14 mouse cellular contexts compared by ENCODE assay signal in genomic region chr5:101163624-101164213, GRCm38 (mm10).
DNase-seq lines count a peak whose midpoint lies in the region; ATAC-seq lines count a peak whose summit lies in the region.
"Had no signal": no experiment of that assay in that cellular context is flagged by ENCODE, and none has a peak within 500 bp of the region (broad histone marks: within the 10 kb centered on the region; RNA-seq: fewer than 3 reads in every experiment).

No protein-coding gene starts in this region.

- no peak for ATAC-seq in heart, embryonic 14.5 days (ENCODE audit: insufficient number of reproducible peaks, insufficient read depth, low FRiP score, low read depth)
- ATAC-seq in heart, embryonic 11.5 days (replicated peaks; ENCODE audit: insufficient number of reproducible peaks, low FRiP score, low TSS enrichment) = no peak
- ATAC-seq in forebrain, embryonic 13.5 days = no peak
- ATAC-seq: liver, embryonic 12.5 days had no signal

- H3K27ac ChIP-seq in heart, embryonic 14.5 days (replicated peaks in 1 of 2; ENCODE audit: control insufficient read depth in 1 of 2, insufficient read depth in 1 of 2, low read depth in 2 of 2, low read length in 2 of 2) = no peak overlapping the region
- no peak overlapping the region for H3K27ac ChIP-seq in heart, embryonic 11.5 days (ENCODE audit: low read depth, low read length)
- no peak overlapping the region for H3K27ac ChIP-seq in forebrain, embryonic 13.5 days
- H3K27ac ChIP-seq: embryonic facial prominence, embryonic 15.5 days; hindbrain, embryonic 10.5 days; liver, embryonic 12.5 days had no signal

- peak overlapping the region; percentile 24 for H3K4me2 ChIP-seq in heart, embryonic 14.5 days (ENCODE audit: low read length)
- no peak overlapping the region for H3K4me2 ChIP-seq in heart, embryonic 11.5 days
- no peak overlapping the region for H3K4me2 ChIP-seq in forebrain, embryonic 13.5 days
- H3K4me2 ChIP-seq: embryonic facial prominence, embryonic 15.5 days; liver, embryonic 12.5 days had no signal

- no peaks in the 10 kb centered on the region for H3K9me3 ChIP-seq in heart, embryonic 14.5 days (ENCODE audit: control insufficient read depth, low read length)
- H3K9me3 ChIP-seq in heart, embryonic 11.5 days (replicated peaks; ENCODE audit: control insufficient read depth, low read length) = no peaks in the 10 kb centered on the region
- H3K9me3 ChIP-seq in forebrain, embryonic 13.5 days (replicated peaks) = no peaks in the 10 kb centered on the region
- H3K9me3 ChIP-seq: embryonic facial prominence, embryonic 15.5 days; hindbrain, embryonic 10.5 days; liver, embryonic 12.5 days had no signal

- no peaks in the 10 kb centered on the region for H3K36me3 ChIP-seq in heart, embryonic 14.5 days (ENCODE audit: control insufficient read depth, insufficient read depth, low read length)
- H3K36me3 ChIP-seq in heart, embryonic 11.5 days (ENCODE audit: control insufficient read depth, insufficient read depth, low read length) = no peaks in the 10 kb centered on the region
- no peaks in the 10 kb centered on the region for H3K36me3 ChIP-seq in forebrain, embryonic 13.5 days (ENCODE audit: poor library complexity, severe bottlenecking)
- H3K36me3 ChIP-seq: embryonic facial prominence, embryonic 15.5 days; hindbrain, embryonic 10.5 days; liver, embryonic 12.5 days had no signal

- no peak overlapping the region for H3K9ac ChIP-seq in heart, embryonic 14.5 days (ENCODE audit: low read length)
- no peak overlapping the region for H3K9ac ChIP-seq in heart, embryonic 11.5 days (ENCODE audit: low read depth, low read length)
- H3K9ac ChIP-seq in forebrain, embryonic 13.5 days = no peak overlapping the region
- H3K9ac ChIP-seq: embryonic facial prominence, embryonic 15.5 days; liver, embryonic 12.5 days had no signal

- H3K27me3 ChIP-seq in heart, embryonic 14.5 days (ENCODE audit: control insufficient read depth, insufficient read depth, low read length) = no peaks in the 10 kb centered on the region
- H3K27me3 ChIP-seq in heart, embryonic 11.5 days (ENCODE audit: control insufficient read depth, insufficient read depth, low read length) = no peaks in the 10 kb centered on the region
- no peaks in the 10 kb centered on the region for H3K27me3 ChIP-seq in forebrain, embryonic 13.5 days
- H3K27me3 ChIP-seq: embryonic facial prominence, embryonic 15.5 days; liver, embryonic 12.5 days had no signal

- 36% methylated on average over 8 of the region's 8 CpGs for WGBS in heart, embryonic 14.5 days
- 46% methylated on average over 8 of the region's 8 CpGs for WGBS in heart, embryonic 11.5 days (ENCODE audit: insufficient replicate concordance)
- WGBS in forebrain, embryonic 13.5 days = 44% methylated on average over 8 of the region's 8 CpGs

- peaks cover 2 to 5% of the 10 kb centered on the region in 2 experiments; a peak in 3 of 4 replicates for H3K4me1 ChIP-seq in heart, embryonic 14.5 days (ENCODE audit: control insufficient read depth in 2 of 2, insufficient read depth in 2 of 2, low read length in 2 of 2)
- peaks cover 3% of the 10 kb centered on the region; the same call in 1 of the 2 replicates for H3K4me1 ChIP-seq in heart, embryonic 11.5 days (ENCODE audit: control insufficient read depth, insufficient read depth, low read length)
- no peaks in the 10 kb centered on the region; the same call in 1 of the 2 replicates for H3K4me1 ChIP-seq in forebrain, embryonic 13.5 days
- H3K4me1 ChIP-seq: hindbrain, embryonic 10.5 days; liver, embryonic 12.5 days had no signal

- no peak overlapping the region for H3K4me3 ChIP-seq in heart, embryonic 14.5 days (ENCODE audit: control insufficient read depth in 1 of 2, insufficient read depth in 1 of 2, low read depth in 1 of 2, low read length in 2 of 2)
- H3K4me3 ChIP-seq in heart, embryonic 11.5 days (ENCODE audit: low read depth, low read length) = no peak overlapping the region
- no peak overlapping the region for H3K4me3 ChIP-seq in forebrain, embryonic 13.5 days
- H3K4me3 ChIP-seq: embryonic facial prominence, embryonic 15.5 days; hindbrain, embryonic 10.5 days; liver, embryonic 12.5 days had no signal

- DNase-seq in 3T3-L1 (ENCODE audit: low read depth, low spot score) = peak; percentile 66
- DNase-seq in embryo, embryonic 11 days = peak; percentile 21
- DNase-seq in kidney, postnatal 10 days = peak; percentile 57
- DNase-seq in right cerebral cortex, postnatal 14 days = no peak
- no peak for DNase-seq in layer of hippocampus, adult 9-10 months (ENCODE audit: low spot score)
- DNase-seq: heart, adult 18-20 months; lung, postnatal 36 days; thymus, postnatal 4 days had no signal

Comparison
In these comparisons a context has a peak if more than half of its experiments do, and no peak if none do; other contexts are left out.
1. DNase-seq: peak in 3T3-L1 (single experiment), embryo, embryonic 11 days (single experiment) and kidney, postnatal 10 days (single experiment); none in right cerebral cortex, postnatal 14 days (single experiment) and layer of hippocampus, adult 9-10 months (single experiment).